Mouse (Mus musculus): Measurements from ENCODE around the gene Aldh1l1. TPM values are rescaled to one million over a fixed set of nuclear protein-coding genes. Genes with fewer than 3 reads are reported as not detected.
A peak's percentile ranks its signal among the peaks of the same experiment; 100 is the strongest.

Gene Aldh1l1
- polyA plus RNA-seq, 1 experiment, result 5.8 TPM

- H3K36me3 ChIP-seq (ENCODE audit: control insufficient read depth, insufficient read depth, low read length, poor library complexity, severe bottlenecking), result no peaks in the 10 kb centered on the region
- H3K27me3 ChIP-seq (ENCODE audit: control insufficient read depth, insufficient read depth, low read length, poor library complexity, severe bottlenecking), result no peaks in the 10 kb centered on the region
- peaks cover 7% of the 10 kb centered on the region for H3K4me1 ChIP-seq (ENCODE audit: control insufficient read depth, insufficient read depth, low read length)
- H3K9ac ChIP-seq (ENCODE audit: low read depth, poor library complexity, severe bottlenecking), result no peak overlapping the region
- no peak overlapping the region for H3K27ac ChIP-seq (ENCODE audit: insufficient read depth, low read length)
- no peak overlapping the region for H3K4me3 ChIP-seq (ENCODE audit: low read depth, low read length)
- no peak for TF ChIP-seq EP300 (IDR thresholded peaks at IDR 0.05; ENCODE audit: insufficient read depth, low read depth, low read length)
- TF ChIP-seq CTCF (IDR thresholded peaks at IDR 0.05; ENCODE audit: low read depth, low read length), result no peak
- no peak for TF ChIP-seq POLR2A (IDR thresholded peaks at IDR 0.05; ENCODE audit: insufficient read depth, low read length)
- no peaks in the 10 kb centered on the region for H3K9me3 ChIP-seq (replicated peaks; ENCODE audit: control insufficient read depth, insufficient read depth, low read length, poor library complexity, severe bottlenecking)
Measured at GRCm38 (mm10) chr6:90514369-90514768, 28.1 kb downstream of the Aldh1l1 start.

GRCm38 (mm10) chr6:90514883-90515405, 28.7 kb downstream of the Aldh1l1 start:
- H3K4me3 ChIP-seq (ENCODE audit: low read depth, low read length), result no peak overlapping the region
- no peaks in the 10 kb centered on the region for H3K36me3 ChIP-seq (ENCODE audit: control insufficient read depth, insufficient read depth, low read length, poor library complexity, severe bottlenecking)
- no peaks in the 10 kb centered on the region for H3K9me3 ChIP-seq (replicated peaks; ENCODE audit: control insufficient read depth, insufficient read depth, low read length, poor library complexity, severe bottlenecking)
- H3K27me3 ChIP-seq (ENCODE audit: control insufficient read depth, insufficient read depth, low read length, poor library complexity, severe bottlenecking), result no peaks in the 10 kb centered on the region
- H3K4me1 ChIP-seq (ENCODE audit: control insufficient read depth, insufficient read depth, low read length), result peaks cover 7% of the 10 kb centered on the region
- no peak overlapping the region for H3K27ac ChIP-seq (ENCODE audit: insufficient read depth, low read length)
- peak; percentile 80 for TF ChIP-seq CTCF (IDR thresholded peaks at IDR 0.05; ENCODE audit: low read depth, low read length)
- TF ChIP-seq EP300 (IDR thresholded peaks at IDR 0.05; ENCODE audit: insufficient read depth, low read depth, low read length), result no peak; the same call in 1 of the 2 replicates
- no peak for TF ChIP-seq POLR2A (IDR thresholded peaks at IDR 0.05; ENCODE audit: insufficient read depth, low read length)
- no peak overlapping the region for H3K9ac ChIP-seq (ENCODE audit: low read depth, poor library complexity, severe bottlenecking)

- TF ChIP-seq POLR2A (IDR thresholded peaks at IDR 0.05; ENCODE audit: insufficient read depth, low read length) (no peak), EP300 (IDR thresholded peaks at IDR 0.05; ENCODE audit: insufficient read depth, low read depth, low read length) (no peak), CTCF (IDR thresholded peaks at IDR 0.05; ENCODE audit: low read depth, low read length) (no peak)
- no peaks in the 10 kb centered on the region for H3K27me3 ChIP-seq (ENCODE audit: control insufficient read depth, insufficient read depth, low read length, poor library complexity, severe bottlenecking)
- no peaks in the 10 kb centered on the region for H3K9me3 ChIP-seq (replicated peaks; ENCODE audit: control insufficient read depth, insufficient read depth, low read length, poor library complexity, severe bottlenecking)
- no peaks in the 10 kb centered on the region for H3K36me3 ChIP-seq (ENCODE audit: control insufficient read depth, insufficient read depth, low read length, poor library complexity, severe bottlenecking)
- H3K4me1 ChIP-seq (ENCODE audit: control insufficient read depth, insufficient read depth, low read length), result peaks cover 6% of the 10 kb centered on the region
- H3K4me3 ChIP-seq (ENCODE audit: low read depth, low read length), result no peak overlapping the region
- no peak overlapping the region for H3K27ac ChIP-seq (ENCODE audit: insufficient read depth, low read length)
- no peak overlapping the region for H3K9ac ChIP-seq (ENCODE audit: low read depth, poor library complexity, severe bottlenecking)
Measured at GRCm38 (mm10) chr6:90518892-90519291, 32.7 kb downstream of the Aldh1l1 start.

- no peak for TF ChIP-seq EP300 (IDR thresholded peaks at IDR 0.05; ENCODE audit: insufficient read depth, low read depth, low read length)
- no peak for TF ChIP-seq CTCF (IDR thresholded peaks at IDR 0.05; ENCODE audit: low read depth, low read length)
- no peak for TF ChIP-seq POLR2A (IDR thresholded peaks at IDR 0.05; ENCODE audit: insufficient read depth, low read length)
- Histone ChIP-seq H3K4me3 (ENCODE audit: low read depth, low read length) (no peak overlapping the region), H3K27ac (ENCODE audit: insufficient read depth, low read length) (no peak overlapping the region), H3K36me3 (ENCODE audit: control insufficient read depth, insufficient read depth, low read length, poor library complexity, severe bottlenecking) (no peaks in the 10 kb centered on the region), H3K4me1 (ENCODE audit: control insufficient read depth, insufficient read depth, low read length) (peaks cover 4% of the 10 kb centered on the region), H3K27me3 (ENCODE audit: control insufficient read depth, insufficient read depth, low read length, poor library complexity, severe bottlenecking) (no peaks in the 10 kb centered on the region), H3K9me3 (replicated peaks; ENCODE audit: control insufficient read depth, insufficient read depth, low read length, poor library complexity, severe bottlenecking) (no peaks in the 10 kb centered on the region), H3K9ac (ENCODE audit: low read depth, poor library complexity, severe bottlenecking) (no peak overlapping the region)
Measured at GRCm38 (mm10) chr6:90519375-90519774, 33.1 kb downstream of the Aldh1l1 start.

GRCm38 (mm10) chr6:90526406-90526805, 40.2 kb downstream of the Aldh1l1 start:
- Histone ChIP-seq H3K9me3 (replicated peaks; ENCODE audit: control insufficient read depth, insufficient read depth, low read length, poor library complexity, severe bottlenecking) (no peaks in the 10 kb centered on the region), H3K36me3 (ENCODE audit: control insufficient read depth, insufficient read depth, low read length, poor library complexity, severe bottlenecking) (no peaks in the 10 kb centered on the region), H3K27me3 (ENCODE audit: control insufficient read depth, insufficient read depth, low read length, poor library complexity, severe bottlenecking) (no peaks in the 10 kb centered on the region), H3K4me1 (ENCODE audit: control insufficient read depth, insufficient read depth, low read length) (peaks cover 4% of the 10 kb centered on the region), H3K27ac (ENCODE audit: insufficient read depth, low read length) (no peak overlapping the region), H3K9ac (ENCODE audit: low read depth, poor library complexity, severe bottlenecking) (no peak overlapping the region), H3K4me3 (ENCODE audit: low read depth, low read length) (no peak overlapping the region)
- TF ChIP-seq CTCF (IDR thresholded peaks at IDR 0.05; ENCODE audit: low read depth, low read length) (no peak), POLR2A (IDR thresholded peaks at IDR 0.05; ENCODE audit: insufficient read depth, low read length) (no peak), EP300 (IDR thresholded peaks at IDR 0.05; ENCODE audit: insufficient read depth, low read depth, low read length) (no peak)

- Histone ChIP-seq H3K4me3 (ENCODE audit: low read depth, low read length) (no peak overlapping the region), H3K9me3 (replicated peaks; ENCODE audit: control insufficient read depth, insufficient read depth, low read length, poor library complexity, severe bottlenecking) (no peaks in the 10 kb centered on the region), H3K27ac (ENCODE audit: insufficient read depth, low read length) (no peak overlapping the region), H3K27me3 (ENCODE audit: control insufficient read depth, insufficient read depth, low read length, poor library complexity, severe bottlenecking) (no peaks in the 10 kb centered on the region), H3K9ac (ENCODE audit: low read depth, poor library complexity, severe bottlenecking) (no peak overlapping the region), H3K36me3 (ENCODE audit: control insufficient read depth, insufficient read depth, low read length, poor library complexity, severe bottlenecking) (no peaks in the 10 kb centered on the region), H3K4me1 (ENCODE audit: control insufficient read depth, insufficient read depth, low read length) (peaks cover 5% of the 10 kb centered on the region)
- TF ChIP-seq EP300 (IDR thresholded peaks at IDR 0.05; ENCODE audit: insufficient read depth, low read depth, low read length) (no peak), POLR2A (IDR thresholded peaks at IDR 0.05; ENCODE audit: insufficient read depth, low read length) (no peak), CTCF (IDR thresholded peaks at IDR 0.05; ENCODE audit: low read depth, low read length) (no peak)
Measured at GRCm38 (mm10) chr6:90529461-90530046, 43.3 kb downstream of the Aldh1l1 start.
